ENCODE assay signal across 12 mouse cellular contexts in the genomic region with DNA sequence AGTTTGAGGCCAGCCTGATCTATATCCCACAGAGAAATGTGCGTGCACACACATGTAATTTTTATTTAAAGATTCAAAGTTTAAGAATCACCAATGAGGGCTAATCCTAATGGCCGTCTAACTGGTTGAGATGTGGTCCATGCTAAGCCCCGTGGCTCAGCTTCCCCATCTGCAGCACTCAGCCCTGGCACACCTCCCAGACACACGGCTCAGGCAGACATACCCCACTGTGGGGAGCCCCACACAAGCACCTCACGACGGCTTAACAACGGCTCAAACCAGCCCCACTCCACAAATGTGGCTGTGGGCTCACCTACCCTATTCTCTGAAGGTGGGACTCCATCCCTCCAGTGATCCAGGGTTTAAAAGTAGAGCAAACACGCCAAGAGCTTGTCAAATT.
"Had no signal": no experiment of that assay in that cellular context is flagged by ENCODE, and none has a peak within 500 bp of the region (broad histone marks: within the 10 kb centered on the region; RNA-seq: fewer than 3 reads in every experiment).

No protein-coding gene starts in this region.

- H3K27me3 ChIP-seq: neural tube, embryonic 15.5 days; stomach, embryonic 15.5 days had no signal

- H3K4me3 ChIP-seq: neural tube, embryonic 15.5 days; stomach, embryonic 15.5 days had no signal

- H3K9ac ChIP-seq: neural tube, embryonic 15.5 days; stomach, embryonic 15.5 days had no signal

- DNase-seq: right cerebral cortex, adult 18-20 months; right cerebral cortex, postnatal 14 days; right cerebral cortex, postnatal 25 days; right cerebral cortex, postnatal 4 days; spleen, adult 18-20 months; thymus, adult 18-20 months; thymus, postnatal 25 days; thymus, postnatal 36 days; thymus, postnatal 4 days had no signal

- H3K27ac ChIP-seq: neural tube, embryonic 15.5 days; stomach, embryonic 15.5 days; stomach, postnatal 0 days had no signal

- H3K4me2 ChIP-seq: neural tube, embryonic 15.5 days; stomach, embryonic 15.5 days had no signal

- H3K9me3 ChIP-seq: neural tube, embryonic 15.5 days; stomach, embryonic 15.5 days had no signal
